Mouse (Mus musculus) stomach, embryonic 16.5 days (tissue): ENCODE results near the gene Nfic. TPM values are rescaled to one million over a fixed set of nuclear protein-coding genes. Genes with fewer than 3 reads are reported as not detected.

ENCODE experiments used
- ATAC-seq: fragments of 200-750 bp; cut with Nextera tagmentation; 2 replicates; pipeline ENCODE4 v1.8.0; 2017; ENCODE audit warnings: moderate number of reproducible peaks, moderate TSS enrichment; ENCODE audit not compliant: insufficient read depth, low FRiP score
- H3K27ac ChIP-seq: fragments of 300-500 bp; sonication (generic); 2 replicates; pipeline ENCODE4 v1.5.1; 2014; ENCODE audit warnings: low read length
- H3K27me3 ChIP-seq: fragments of 300-500 bp; sonication (generic); 2 replicates; pipeline ENCODE4 v1.6.1; 2014; ENCODE audit warnings: low read length, control low read depth, mixed read lengths; ENCODE audit not compliant: control insufficient read depth, insufficient read depth
- H3K36me3 ChIP-seq: fragments of 300-500 bp; sonication (generic); 2 replicates; pipeline ENCODE4 v1.6.1; 2014; ENCODE audit warnings: low read length; ENCODE audit not compliant: control insufficient read depth, insufficient read depth
- H3K4me1 ChIP-seq: fragments of 300-500 bp; sonication (generic); 2 replicates; pipeline ENCODE4 v1.6.1; 2014; ENCODE audit warnings: low read length, control low read depth, mixed read lengths; ENCODE audit not compliant: control insufficient read depth, insufficient read depth
- H3K4me2 ChIP-seq: fragments of 300-500 bp; sonication (generic); 2 replicates; pipeline ENCODE4 v1.6.1; 2014; ENCODE audit warnings: low read depth, low read length, mixed read lengths
- H3K4me3 ChIP-seq: fragments of 300-500 bp; sonication (generic); replicated peaks from 2 replicates; pipeline ENCODE4 v1.5.1; 2014; ENCODE audit warnings: mild to moderate bottlenecking, low read length
- H3K9ac ChIP-seq: fragments of 300-500 bp; sonication (generic); 2 replicates; pipeline ENCODE4 v1.6.1; 2014; ENCODE audit warnings: low read length
- H3K9me3 ChIP-seq: fragments of 300-500 bp; sonication (generic); replicated peaks from 2 replicates; pipeline ENCODE4 v1.6.1; 2016; ENCODE audit warnings: low read length, control low read depth; ENCODE audit not compliant: control insufficient read depth
- WGBS: fragments of 180-500 bp; shearing (Covaris S2); extraction: QIAGEN DNeasy Blood & Tissue Kit; methylation state at CpG from one replicate; pipeline ENCODE4 v1.1.7; 2014; 5-methylcytosine and 5-hydroxymethylcytosine counted together
- polyA plus RNA-seq: library from polyadenylated mRNA; unstranded; fragments of >200 nt; fragmentation: Nextera tagmentation; extraction: Ambion mirVana; gene quantifications from 2 replicates; pipeline ENCODE4 v1.2.1, GENCODE M21; 2015

Gene Nfic
- polyA plus RNA-seq, 1 experiment from 2014 or later, result 74.8 TPM

DNA sequence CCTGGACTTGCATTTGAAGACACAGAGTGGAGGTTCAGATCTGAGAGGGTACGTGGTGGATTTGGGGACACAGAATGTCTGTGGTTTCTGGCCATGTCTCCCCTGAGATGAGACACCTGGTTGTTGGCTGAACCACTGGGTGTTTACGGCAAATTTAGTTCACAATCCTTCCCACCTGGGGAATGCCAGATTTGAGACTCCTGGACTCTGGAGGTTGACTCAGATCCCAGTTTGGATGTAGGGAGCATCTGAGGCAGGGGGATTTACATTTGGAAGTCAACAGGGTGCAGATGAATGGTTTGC is 78.1 kb downstream of the Nfic start:
- no peaks in the 10 kb centered on the region for H3K9me3 ChIP-seq
- H3K36me3 ChIP-seq, result peaks cover 8% of the 10 kb centered on the region; the same call in 1 of the 2 replicates
- H3K4me2 ChIP-seq, result peak overlapping the region; percentile 74
- peaks cover 26% of the 10 kb centered on the region for H3K4me1 ChIP-seq
- WGBS, result 30% methylated on average over 2 of the region's 2 CpGs
- ATAC-seq, result no peak
- peak overlapping the region; percentile 95 for H3K9ac ChIP-seq
- H3K27ac ChIP-seq, result peak overlapping the region; percentile 67
- peak overlapping the region; percentile 88 for H3K4me3 ChIP-seq
- no peaks in the 10 kb centered on the region for H3K27me3 ChIP-seq

DNA sequence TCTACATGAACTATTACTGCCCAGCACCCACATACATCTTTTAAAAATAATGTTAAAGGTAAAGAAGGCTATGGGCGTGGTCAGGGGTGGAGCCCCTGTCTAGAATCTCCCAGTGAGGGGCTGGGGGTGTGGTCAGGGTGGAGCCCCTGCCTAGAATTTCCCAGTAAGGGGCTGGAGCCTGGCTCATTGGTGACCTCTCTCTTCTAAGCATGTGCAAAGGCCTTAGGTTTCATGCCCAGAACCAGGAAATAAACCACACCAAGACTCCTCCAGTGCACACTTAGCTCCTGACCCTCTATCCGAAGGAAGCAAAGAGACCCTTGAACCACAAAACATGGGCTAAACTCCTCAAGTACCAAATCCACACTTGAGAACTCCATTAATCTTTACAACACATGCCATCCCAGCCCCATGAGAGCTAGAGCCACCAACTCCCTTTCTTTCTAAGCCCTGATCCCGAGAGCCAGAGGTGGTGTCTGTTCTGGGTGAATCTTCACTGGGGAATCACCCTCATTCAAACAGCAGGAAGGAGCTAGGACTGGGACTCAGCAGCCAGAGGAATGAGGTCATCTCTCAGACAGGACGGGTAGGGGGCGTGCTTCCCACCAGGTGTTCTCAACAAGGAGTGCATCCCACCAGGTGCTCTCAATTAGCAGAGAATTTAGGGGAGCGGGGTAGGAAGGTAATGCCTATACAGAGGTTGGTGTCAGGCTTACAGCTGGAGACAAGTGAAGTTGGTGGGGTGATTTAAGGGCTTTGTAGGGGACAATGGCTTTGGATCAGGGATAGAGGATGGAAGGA is 78.7 kb downstream of the Nfic start:
- peak overlapping the region; percentile 88 for H3K4me3 ChIP-seq
- H3K27ac ChIP-seq, result peak overlapping the region; percentile 67
- peaks cover 8% of the 10 kb centered on the region; the same call in 1 of the 2 replicates for H3K36me3 ChIP-seq
- peaks cover 26% of the 10 kb centered on the region for H3K4me1 ChIP-seq
- H3K4me2 ChIP-seq, result peak overlapping the region; percentile 74
- ATAC-seq, result no peak
- H3K9me3 ChIP-seq, result no peaks in the 10 kb centered on the region
- peak overlapping the region; percentile 95 for H3K9ac ChIP-seq
- no peaks in the 10 kb centered on the region for H3K27me3 ChIP-seq
- WGBS, result 30% methylated on average over 6 of the region's 6 CpGs

DNA sequence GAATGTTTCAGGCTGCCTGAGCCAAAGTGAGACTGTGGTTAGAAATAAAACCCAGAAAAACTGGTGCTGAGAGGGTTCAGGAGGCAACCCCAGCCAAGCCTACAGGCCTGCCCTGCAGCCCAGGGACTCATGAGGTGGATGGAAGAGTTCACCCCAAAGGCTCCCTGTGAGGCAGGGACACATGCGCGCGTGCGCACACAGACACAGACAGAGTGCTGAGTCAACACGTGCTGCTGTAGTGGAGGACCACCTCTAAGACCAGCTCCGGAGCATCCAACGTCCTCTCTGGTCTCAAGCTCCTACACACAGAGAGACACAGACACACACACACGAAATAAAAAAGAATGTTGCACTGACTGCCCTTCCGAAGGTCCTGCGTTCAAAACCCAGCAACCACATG is 80.1 kb downstream of the Nfic start:
- H3K4me2 ChIP-seq, result no peak overlapping the region
- H3K36me3 ChIP-seq, result peaks cover 22% of the 10 kb centered on the region; the same call in 1 of the 2 replicates

DNA sequence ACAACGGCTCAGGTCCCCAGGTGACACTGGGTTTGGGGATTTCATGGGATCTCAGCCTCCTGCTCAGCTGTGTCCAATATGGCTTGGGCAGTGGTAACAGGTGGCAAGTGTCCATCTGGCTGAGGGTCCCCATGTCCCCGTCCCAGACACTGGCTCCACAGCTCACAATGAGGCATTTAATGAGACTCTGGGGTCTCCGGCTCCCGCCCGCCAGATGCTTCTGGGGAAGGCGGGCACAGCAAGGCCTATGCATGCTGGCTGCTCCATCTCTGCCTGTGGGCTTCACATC is 88.3 kb downstream of the Nfic start:
- 92% methylated on average over 6 of the region's 6 CpGs for WGBS
- H3K4me1 ChIP-seq, result peaks cover 36% of the 10 kb centered on the region
- no peaks in the 10 kb centered on the region for H3K9me3 ChIP-seq
- peaks cover 10% of the 10 kb centered on the region; the same call in 1 of the 2 replicates for H3K27me3 ChIP-seq
- ATAC-seq, result no peak
- H3K4me2 ChIP-seq, result no peak overlapping the region
- H3K36me3 ChIP-seq, result peaks cover 42% of the 10 kb centered on the region
- no peak overlapping the region for H3K4me3 ChIP-seq
- H3K9ac ChIP-seq, result no peak overlapping the region
- no peak overlapping the region for H3K27ac ChIP-seq

More for the DNA sequence above, 80.1 kb downstream of the Nfic start:
- H3K9me3 ChIP-seq, result no peaks in the 10 kb centered on the region
- no peaks in the 10 kb centered on the region for H3K27me3 ChIP-seq
- ATAC-seq, result no peak
- H3K4me1 ChIP-seq, result peaks cover 26% of the 10 kb centered on the region
- H3K9ac ChIP-seq, result no peak overlapping the region
- no peak overlapping the region for H3K27ac ChIP-seq
- WGBS, result 95% methylated on average over 10 of the region's 10 CpGs
- no peak overlapping the region for H3K4me3 ChIP-seq

DNA sequence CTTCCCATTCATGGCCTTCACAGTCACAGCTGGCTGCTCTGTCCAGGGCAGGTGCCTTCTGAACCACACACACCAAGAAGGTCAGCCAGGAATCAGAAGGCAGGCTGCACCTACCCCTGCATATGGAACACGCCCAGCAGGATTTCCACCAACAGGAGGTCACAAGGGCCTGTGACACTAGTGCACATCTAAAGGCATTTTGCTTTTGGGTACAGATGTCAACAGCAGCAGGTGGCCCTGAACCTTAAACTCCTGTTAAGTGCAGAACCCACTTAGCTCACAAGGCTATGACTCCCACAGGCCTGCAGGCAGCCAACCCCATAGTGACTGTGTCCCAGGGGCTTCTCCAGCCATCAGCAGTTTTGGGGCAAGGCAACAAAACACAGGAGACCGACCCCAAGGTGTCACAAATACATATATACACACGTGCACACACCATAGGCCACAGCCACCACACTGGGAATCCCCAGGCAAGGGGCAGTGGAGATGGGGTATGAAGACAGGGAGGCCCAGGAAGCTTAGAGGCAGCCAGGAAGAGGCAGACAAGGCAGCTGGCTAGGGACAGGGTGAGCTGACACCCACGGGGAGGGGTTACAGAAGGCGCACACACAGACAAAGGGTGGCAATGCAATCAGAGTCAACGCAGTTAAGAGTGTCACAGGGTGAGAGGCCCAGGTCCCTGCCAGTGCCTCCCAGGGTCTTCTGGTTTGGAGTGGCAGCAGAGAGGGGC is 88.8 kb downstream of the Nfic start:
- Histone ChIP-seq H3K9me3 (no peaks in the 10 kb centered on the region), H3K4me2 (no peak overlapping the region), H3K4me3 (no peak overlapping the region), H3K4me1 (peaks cover 41% of the 10 kb centered on the region), H3K27me3 (peaks cover 10% of the 10 kb centered on the region; the same call in 1 of the 2 replicates), H3K27ac (peak overlapping the region; percentile 31), H3K36me3 (peaks cover 40% of the 10 kb centered on the region), H3K9ac (no peak overlapping the region)
- 73% methylated on average over 6 of the region's 6 CpGs for WGBS
- ATAC-seq, result no peak

GRCm38 (mm10) chr10:81365672-81366476 is 89.6 kb downstream of the Nfic start, which contains the start of gene 4930404N11Rik:
Gene 4930404N11Rik, minus strand, starts transcription at chr10:81365816.
- 32% methylated on average over 12 of the region's 12 CpGs for WGBS
- Histone ChIP-seq H3K27ac (peak within 1 kb of the TSS; percentile 31), H3K9ac (peak within 1 kb of the TSS; percentile 65), H3K27me3 (peaks cover 10% of the 10 kb centered on the region; the same call in 1 of the 2 replicates), H3K4me3 (peak within 1 kb of the TSS; percentile 37), H3K4me2 (peak within 1 kb of the TSS; percentile 61), H3K4me1 (peaks cover 48% of the 10 kb centered on the region), H3K9me3 (no peaks in the 10 kb centered on the region), H3K36me3 (peaks cover 35% of the 10 kb centered on the region)
- ATAC-seq, result peak; percentile 15; the same call in 1 of the 2 replicates

GRCm38 (mm10) chr10:81365073-81365472 is 90.4 kb downstream of the Nfic start:
- 43% methylated on average over 4 of the region's 4 CpGs for WGBS
- peaks cover 10% of the 10 kb centered on the region; the same call in 1 of the 2 replicates for H3K27me3 ChIP-seq
- ATAC-seq, result no peak
- H3K4me2 ChIP-seq, result no peak overlapping the region
- H3K36me3 ChIP-seq, result peaks cover 27% of the 10 kb centered on the region
- no peak overlapping the region for H3K9ac ChIP-seq
- peaks cover 52% of the 10 kb centered on the region for H3K4me1 ChIP-seq
- H3K27ac ChIP-seq, result peak overlapping the region; percentile 31; the same call in 1 of the 2 replicates
- no peaks in the 10 kb centered on the region for H3K9me3 ChIP-seq
- H3K4me3 ChIP-seq, result no peak overlapping the region

GRCm38 (mm10) chr10:81364666-81365065 is 90.8 kb downstream of the Nfic start:
- ATAC-seq, result peak; percentile 4; the same call in 1 of the 2 replicates
- peak overlapping the region; percentile 61 for H3K4me2 ChIP-seq
- H3K36me3 ChIP-seq, result peaks cover 27% of the 10 kb centered on the region
- H3K9ac ChIP-seq, result peak overlapping the region; percentile 65
- H3K27me3 ChIP-seq, result peaks cover 10% of the 10 kb centered on the region; the same call in 1 of the 2 replicates
- H3K4me1 ChIP-seq, result peaks cover 52% of the 10 kb centered on the region
- 15% methylated on average over 28 of the region's 28 CpGs for WGBS
- no peaks in the 10 kb centered on the region for H3K9me3 ChIP-seq
- 0 out of 2 replicates have a peak overlapping the region, but pooled peaks have one; percentile 31 for H3K27ac ChIP-seq
- peak overlapping the region; percentile 37 for H3K4me3 ChIP-seq
